Mouse (Mus musculus) MEL (cell line): ENCODE measurements around the gene Mccc2. TPM values are rescaled to one million over a fixed set of nuclear protein-coding genes. Genes with fewer than 3 reads are reported as not detected.

Experiments
- DNase-seq: peaks from one replicate; pipeline ENCODE4 v3.0.0; 2011; ENCODE audit warnings: low read depth, low spot score
- H3K27ac ChIP-seq: 2 replicates; pipeline ENCODE4 v1.5.1; 2012; ENCODE audit warnings: low read depth, mild to moderate bottlenecking, control low read depth, low read length, moderate library complexity; ENCODE audit not compliant: control insufficient read depth
- H3K27me3 ChIP-seq, 2 experiments: fragments of 150-350 bp in 1 of 2; sonication (generic) in 1 of 2; 2 replicates each; pipeline ENCODE4 v1.6.1; 2012; ENCODE audit warnings: low read length in 2 of 2, mild to moderate bottlenecking in 2 of 2, improper control_type of control experiment in 1 of 2, moderate library complexity in 1 of 2; ENCODE audit not compliant: insufficient read depth in 2 of 2, control insufficient read depth in 1 of 2
- H3K36me3 ChIP-seq, 2 experiments: 2 replicates each; pipeline ENCODE4 v1.6.1; 2012 to 2014; ENCODE audit warnings: low read length in 2 of 2, improper control_type of control experiment in 1 of 2, inconsistent platforms in 1 of 2, mild to moderate bottlenecking in 1 of 2; ENCODE audit not compliant: insufficient read depth in 2 of 2, control insufficient read depth in 1 of 2
- H3K4me1 ChIP-seq, 2 experiments: fragments of 150-350 bp in 1 of 2; sonication (generic) in 1 of 2; 2 replicates each; pipeline ENCODE4 v1.6.1; 2012; ENCODE audit warnings: low read length in 2 of 2, improper control_type of control experiment in 1 of 2, mild to moderate bottlenecking in 1 of 2; ENCODE audit not compliant: insufficient read depth in 2 of 2, control insufficient read depth in 1 of 2
- H3K4me3 ChIP-seq, 2 experiments: fragments of 150-350 bp in 1 of 2; sonication (generic) in 1 of 2; 2 replicates each; pipeline ENCODE4 v1.5.1; 2012; ENCODE audit warnings: low read depth in 2 of 2, low read length in 2 of 2, mild to moderate bottlenecking in 2 of 2, moderate library complexity in 2 of 2, control low read depth in 1 of 2, improper control_type of control experiment in 1 of 2; ENCODE audit not compliant: control insufficient read depth in 1 of 2, insufficient read depth in 1 of 2
- H3K79me2 ChIP-seq: 2 replicates; pipeline ENCODE4 v1.6.1; 2012; ENCODE audit warnings: mild to moderate bottlenecking, low read length, moderate library complexity; ENCODE audit not compliant: control insufficient read depth, poor library complexity, insufficient read depth
- H3K9ac ChIP-seq: 2 replicates; pipeline ENCODE4 v1.6.1; 2012; ENCODE audit warnings: low read depth, mild to moderate bottlenecking, control low read depth, low read length, moderate library complexity; ENCODE audit not compliant: control insufficient read depth, poor library complexity, severe bottlenecking
- H3K9me3 ChIP-seq: fragments of 150-350 bp; sonication (generic); replicated peaks from 2 replicates; pipeline ENCODE4 v1.6.1; 2012; ENCODE audit warnings: mild to moderate bottlenecking, low read length, improper control_type of control experiment, moderate library complexity; ENCODE audit not compliant: insufficient read depth
- BHLHE40 ChIP-seq: IDR thresholded peaks from 2 replicates; pipeline ENCODE4 v1.6.1; 2012; ENCODE audit warnings: low read depth, mild to moderate bottlenecking, inconsistent platforms, low read length, improper control_type of control experiment, borderline replicate concordance
- CHD1 ChIP-seq: IDR thresholded peaks from 2 replicates; pipeline ENCODE4 v1.6.1; 2012; ENCODE audit warnings: low read depth, mild to moderate bottlenecking, inconsistent platforms, low read length, improper control_type of control experiment
- CTCF ChIP-seq, 3 experiments: IDR thresholded peaks in 2 of 3; conservative IDR thresholded peaks in 1 of 3; 2 replicates each; pipeline ENCODE4 v1.5.1; 2011 to 2012; ENCODE audit warnings: low read length in 3 of 3, low read depth in 2 of 3, mild to moderate bottlenecking in 2 of 3, improper control_type of control experiment in 1 of 3, inconsistent platforms in 1 of 3, mixed read lengths in 1 of 3, moderate library complexity in 1 of 3; ENCODE audit not compliant: control insufficient read depth in 1 of 3, insufficient read depth in 1 of 3, poor library complexity in 1 of 3, severe bottlenecking in 1 of 3
- E2F4 ChIP-seq: IDR thresholded peaks from 2 replicates; pipeline ENCODE4 v1.6.1; 2011; ENCODE audit warnings: low read depth, low read length, improper control_type of control experiment, borderline replicate concordance
- EP300 ChIP-seq, 2 experiments: IDR thresholded peaks; 2 replicates each; pipeline ENCODE4 v1.6.1; 2011; ENCODE audit warnings: improper control_type of control experiment in 2 of 2, low read length in 2 of 2, low read depth in 1 of 2, mild to moderate bottlenecking in 1 of 2
- ETS1 ChIP-seq: IDR thresholded peaks from 2 replicates; pipeline ENCODE4 v1.6.1; 2012; ENCODE audit warnings: low read depth, mild to moderate bottlenecking, inconsistent platforms, low read length, improper control_type of control experiment, moderate library complexity
- GABPA ChIP-seq: IDR thresholded peaks from 2 replicates; pipeline ENCODE4 v1.6.1; 2012; ENCODE audit warnings: low read depth, mild to moderate bottlenecking, inconsistent platforms, low read length, improper control_type of control experiment, moderate library complexity
- GATA1 ChIP-seq: IDR thresholded peaks from 2 replicates; pipeline ENCODE4 v1.6.1; 2011; ENCODE audit warnings: low read depth, low read length, improper control_type of control experiment
- KAT2A ChIP-seq: conservative IDR thresholded peaks from 2 replicates; pipeline ENCODE4 v1.6.1; 2012; ENCODE audit warnings: low read depth, low read length, improper control_type of control experiment, inconsistent platforms
- MAFK ChIP-seq: IDR thresholded peaks from 2 replicates; pipeline ENCODE4 v1.6.1; 2011; ENCODE audit warnings: low read depth, mild to moderate bottlenecking, low read length, improper control_type of control experiment, borderline replicate concordance
- MAZ ChIP-seq: IDR thresholded peaks from 2 replicates; pipeline ENCODE4 v1.6.1; 2012; ENCODE audit warnings: low read depth, mild to moderate bottlenecking, inconsistent platforms, low read length, improper control_type of control experiment
- MYB ChIP-seq: IDR thresholded peaks from 2 replicates; pipeline ENCODE4 v1.6.1; 2011; ENCODE audit warnings: mild to moderate bottlenecking, low read depth, low read length, improper control_type of control experiment
- NELFE ChIP-seq: IDR thresholded peaks from 2 replicates; pipeline ENCODE4 v1.6.1; 2011; ENCODE audit warnings: low read depth, low read length, improper control_type of control experiment
- NRF1 ChIP-seq: IDR thresholded peaks from 2 replicates; pipeline ENCODE4 v1.6.1; 2014; ENCODE audit warnings: low read depth, mild to moderate bottlenecking, inconsistent platforms, low read length, improper control_type of control experiment, moderate library complexity; ENCODE audit not compliant: poor library complexity, insufficient read depth, severe bottlenecking
- POLR2AphosphoS2 ChIP-seq: IDR thresholded peaks from 2 replicates; pipeline ENCODE4 v1.6.1; 2011; ENCODE audit warnings: low read length, improper control_type of control experiment
- POLR2AphosphoS5 ChIP-seq: IDR thresholded peaks from 2 replicates; pipeline ENCODE4 v1.6.1; 2012; ENCODE audit warnings: low read depth, borderline replicate concordance, mild to moderate bottlenecking, inconsistent platforms, low read length, moderate library complexity, mixed read lengths
- RAD21 ChIP-seq: IDR thresholded peaks from 2 replicates; pipeline ENCODE4 v1.6.1; 2011; ENCODE audit warnings: mild to moderate bottlenecking, low read depth, low read length, improper control_type of control experiment
- RCOR1 ChIP-seq: IDR thresholded peaks from 2 replicates; pipeline ENCODE4 v1.6.1; 2012; ENCODE audit warnings: low read depth, mild to moderate bottlenecking, inconsistent platforms, low read length, improper control_type of control experiment
- SMC3 ChIP-seq: IDR thresholded peaks from 2 replicates; pipeline ENCODE4 v1.6.1; 2011; ENCODE audit warnings: low read depth, low read length, improper control_type of control experiment
- TAL1 ChIP-seq: IDR thresholded peaks from 2 replicates; pipeline ENCODE4 v1.6.1; 2012; ENCODE audit warnings: mild to moderate bottlenecking, inconsistent platforms, low read length, moderate library complexity, mixed read lengths
- TBP ChIP-seq: IDR thresholded peaks from 2 replicates; pipeline ENCODE4 v1.8.0; 2011; ENCODE audit warnings: low read depth, low read length, improper control_type of control experiment
- TCF12 ChIP-seq: IDR thresholded peaks from 2 replicates; pipeline ENCODE4 v1.6.1; 2014; ENCODE audit warnings: low read depth, mild to moderate bottlenecking, inconsistent platforms, low read length, improper control_type of control experiment, moderate library complexity
- UBTF ChIP-seq: IDR thresholded peaks from 2 replicates; pipeline ENCODE4 v1.6.1; 2012; ENCODE audit warnings: low read depth, mild to moderate bottlenecking, inconsistent platforms, low read length, improper control_type of control experiment, moderate library complexity, borderline replicate concordance; ENCODE audit not compliant: insufficient read depth
- USF1 ChIP-seq: IDR thresholded peaks from 2 replicates; pipeline ENCODE4 v1.6.1; 2014; ENCODE audit warnings: low read depth, mild to moderate bottlenecking, inconsistent platforms, low read length, improper control_type of control experiment, moderate library complexity
- ZMIZ1 ChIP-seq: IDR thresholded peaks from 2 replicates; pipeline ENCODE4 v1.6.1; 2012; ENCODE audit warnings: low read depth, mild to moderate bottlenecking, inconsistent platforms, low read length, improper control_type of control experiment, moderate library complexity
- ZNF384 ChIP-seq: IDR thresholded peaks from 2 replicates; pipeline ENCODE4 v1.6.1; 2012; ENCODE audit warnings: low read depth, mild to moderate bottlenecking, inconsistent platforms, low read length, improper control_type of control experiment
- polyA plus RNA-seq, 2 experiments: library from polyadenylated mRNA; stranded (reverse) in 1 of 2; unstranded in 1 of 2; fragments of >175 nt in 1 of 2; fragments of >200 nt in 1 of 2; gene quantifications; 2 replicates each; pipeline versions ENCODE4 v1.2.1 to v1.2.4; 2012; ENCODE audit warnings: low replicate concordance in 2 of 2, low read depth in 1 of 2; ENCODE audit not compliant: insufficient read length in 2 of 2, insufficient read depth in 1 of 2, missing spikeins in 1 of 2
- total RNA-seq: library from RNA; depleted of rRNA; stranded (reverse); fragments of 300-350 nt; gene quantifications from 2 replicates; pipeline ENCODE4 v1.2.3, GENCODE M21; 2012

Mccc2 gene
- total and polyA plus RNA-seq, 3 experiments = 22.6 to 28.7 TPM; not detected in 1

DNA sequence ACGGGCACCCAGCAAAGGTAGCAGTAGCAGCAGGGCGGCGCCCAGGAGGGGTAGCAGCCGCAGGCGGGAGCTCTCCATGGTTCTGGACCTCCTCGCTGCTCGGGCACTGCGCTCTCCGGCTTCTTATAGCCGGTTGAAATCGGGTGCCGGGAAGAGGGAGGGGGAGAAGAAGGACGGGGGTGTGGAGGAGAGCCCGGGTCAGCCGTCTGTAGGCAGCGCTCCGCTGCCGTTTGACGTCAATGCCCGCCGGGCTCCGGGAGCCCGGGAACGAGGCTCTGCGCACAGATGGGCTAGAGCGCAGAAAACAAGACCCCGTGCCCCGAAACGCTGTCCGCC lies 114.9 kb downstream of the Mccc2 start:
- H3K27me3 ChIP-seq = no peaks in the 10 kb centered on the region
- DNase-seq = peak; percentile 4
- H3K4me1 ChIP-seq = no peaks in the 10 kb centered on the region

GRCm38 (mm10) chr13:99899670-99900556 lies 115.5 kb downstream of the Mccc2 start:
- Histone ChIP-seq H3K4me1 (no peaks in the 10 kb centered on the region), H3K79me2 (no peaks in the 10 kb centered on the region), H3K4me3 (no peak overlapping the region), H3K27ac (no peak overlapping the region), H3K9me3 (no peaks in the 10 kb centered on the region), H3K9ac (no peak overlapping the region), H3K27me3 (no peaks in the 10 kb centered on the region), H3K36me3 (no peaks in the 10 kb centered on the region)
- DNase-seq = no peak
- TF ChIP-seq MAFK (no peak), CTCF (IDR thresholded peaks at IDR 0.05 in 2 of 3, conservative IDR thresholded peaks at IDR 0.05 in 1 of 3; ENCODE audit: control insufficient read depth in 1 of 3, insufficient read depth in 1 of 3, low read depth in 2 of 3, low read length in 3 of 3, poor library complexity in 1 of 3, severe bottlenecking in 1 of 3) (no peak), RCOR1 (no peak), EP300 (IDR thresholded peaks at IDR 0.05; ENCODE audit: low read depth in 1 of 2, low read length in 2 of 2) (no peak), SMC3 (no peak), ZNF384 (no peak), GABPA (no peak), RAD21 (no peak), USF1 (no peak), UBTF (no peak), ETS1 (no peak), ZMIZ1 (no peak), CHD1 (no peak), POLR2AphosphoS2 (no peak), E2F4 (no peak), TAL1 (no peak)

More for the DNA sequence above, 114.9 kb downstream of the Mccc2 start:
- Histone ChIP-seq H3K9me3 (no peaks in the 10 kb centered on the region), H3K4me3 (no peak overlapping the region), H3K79me2 (no peaks in the 10 kb centered on the region), H3K36me3 (no peaks in the 10 kb centered on the region), H3K27ac (no peak overlapping the region), H3K9ac (no peak overlapping the region)
- TF ChIP-seq POLR2AphosphoS2 (no peak), MAZ (no peak), NELFE (no peak), KAT2A (no peak), ZNF384 (no peak), GATA1 (no peak), MYB (no peak), TBP (no peak), POLR2AphosphoS5 (no peak), TCF12 (no peak), NRF1 (no peak), BHLHE40 (no peak), CHD1 (no peak), ETS1 (no peak)
